ENCODE assay signal across 16 mouse cellular contexts in genomic region chr16:5168038-5168437, GRCm38 (mm10). TPM values are rescaled to one million over a fixed set of nuclear protein-coding genes. Genes with fewer than 3 reads are reported as not detected.
DNase-seq lines count a peak whose midpoint lies in the region; TF ChIP-seq lines count a peak whose summit lies in the region.
"Had no signal": no experiment of that assay in that cellular context is flagged by ENCODE, and none has a peak within 500 bp of the region (broad histone marks: within the 10 kb centered on the region; RNA-seq: fewer than 3 reads in every experiment).

No protein-coding gene starts in this region.

- intact Hi-C loops in gastrocnemius, adult 2 months (cut with DNase I): no loop called here

- DNase-seq in adrenal gland, adult 8-10 months: peak; percentile 54
- DNase-seq in adrenal gland, postnatal 25 days: no peak
- DNase-seq in gastrocnemius, adult 2 months: no peak
- DNase-seq in gastrocnemius, postnatal 10 days: no peak
- DNase-seq: cerebellum, adult 11 months; cerebellum, adult 8-10 months; cerebellum, adult 9-11 months; cerebellum, postnatal 14 days; embryo, embryonic 11 days had no signal

- peak overlapping the region; percentile 91 for H3K27ac ChIP-seq in gastrocnemius, adult 2 months
- H3K27ac ChIP-seq: embryonic facial prominence, embryonic 13.5 days; embryonic facial prominence, embryonic 15.5 days; forebrain, embryonic 10.5 days; forebrain, embryonic 12.5 days had no signal

- TF ChIP-seq CTCF in gastrocnemius, adult 2 months (IDR thresholded peaks at IDR 0.05): no peak

- no peak overlapping the region for H3K4me3 ChIP-seq in gastrocnemius, adult 2 months
- H3K4me3 ChIP-seq: embryonic facial prominence, embryonic 13.5 days; embryonic facial prominence, embryonic 15.5 days; erythroblast, embryonic 14.5 days; forebrain, embryonic 10.5 days; forebrain, embryonic 12.5 days had no signal

RNA-seq across cellular contexts. Expression of gene Sec14l5, which starts 21.1 kb away (rescaled TPM):
- under 1 TPM; 0.17 to 0.35 (median 0.23) TPM for total RNA-seq in adrenal gland, adult 8-10 months (2022)
- 0.15 TPM in 1 of 2 replicates, not detected in the other for total RNA-seq in adrenal gland, postnatal 25 days (2021)
- total RNA-seq in gastrocnemius, adult 2 months (2021): 10 to 100 TPM in 1 of 2 experiments, 1 to 10 TPM in 1; 7.6 to 16.1 TPM
- total RNA-seq in gastrocnemius, postnatal 10 days (2021): 10 to 100 TPM in 1 of 2 experiments, 1 to 10 TPM in 1; 8.8 to 13.3 TPM
- total RNA-seq: common myeloid progenitor, adult 5-6 weeks; MEL had no signal

RNA-seq across cellular contexts. Expression of gene Nagpa, which starts 35.8 kb away (rescaled TPM):
- 10 to 100 TPM; 28.2 to 37.9 (median 33.4) TPM for total RNA-seq in adrenal gland, adult 8-10 months (2022)
- 30.8 and 31.5 TPM in 2 replicates for total RNA-seq in adrenal gland, postnatal 25 days (2021)
- 1 to 10 TPM; 5.6 to 6.7 TPM for total RNA-seq in gastrocnemius, adult 2 months (2021)
- total RNA-seq in gastrocnemius, postnatal 10 days (2021): 1 to 10 TPM; 6.6 to 7.0 TPM

RNA-seq across cellular contexts. Expression of gene Ppl, which starts 35.8 kb away (rescaled TPM):
- total RNA-seq in adrenal gland, adult 8-10 months (2022): 10 to 100 TPM in 2 of 4 experiments, 1 to 10 TPM in 2; 3.1 to 17.7 (median 9.9) TPM
- 1.5 and 2.2 TPM in 2 replicates for total RNA-seq in adrenal gland, postnatal 25 days (2021)
- 1 to 10 TPM; 2.5 to 3.7 TPM for total RNA-seq in gastrocnemius, adult 2 months (2021)
- total RNA-seq in gastrocnemius, postnatal 10 days (2021): under 1 TPM; 0.12 to 0.25 TPM
- total RNA-seq: common myeloid progenitor, adult 5-6 weeks; MEL had no signal

RNA-seq across cellular contexts. Expression of gene AU021092, which starts 54.1 kb away (rescaled TPM):
- total RNA-seq in adrenal gland, adult 8-10 months (2022): 10 to 100 TPM; 29.9 to 35.1 (median 31.2) TPM
- total RNA-seq in adrenal gland, postnatal 25 days (2021): 10.8 and 14.5 TPM in 2 replicates
- total RNA-seq in gastrocnemius, adult 2 months (2021): 1 to 10 TPM; 3.2 to 3.6 TPM
- 1 to 10 TPM; 6.1 to 6.2 TPM for total RNA-seq in gastrocnemius, postnatal 10 days (2021)
- total RNA-seq: common myeloid progenitor, adult 5-6 weeks; MEL had no signal
